Mouse (Mus musculus) neural tube, embryonic 12.5 days (tissue): ENCODE results near the gene Nfib. TPM values are rescaled to one million over a fixed set of nuclear protein-coding genes. Genes with fewer than 3 reads are reported as not detected.
A peak's percentile ranks its signal among the peaks of the same experiment; 100 is the strongest.

Experiments
- ATAC-seq: fragments of 200-750 bp; cut with Nextera tagmentation; 2 replicates; pipeline ENCODE4 v1.8.0; 2017; ENCODE audit warnings: low read depth, mild to moderate bottlenecking, moderate TSS enrichment, moderate library complexity; ENCODE audit not compliant: low FRiP score
- H3K27ac ChIP-seq: fragments of 300-500 bp; sonication (generic); 2 replicates; pipeline ENCODE4 v1.5.1; 2016
- H3K27me3 ChIP-seq: fragments of 300-500 bp; sonication (generic); replicated peaks from 2 replicates; pipeline ENCODE4 v1.6.1; 2016; ENCODE audit warnings: mild to moderate bottlenecking
- H3K36me3 ChIP-seq: fragments of 300-500 bp; sonication (generic); 2 replicates; pipeline ENCODE4 v1.6.1; 2016; ENCODE audit warnings: mild to moderate bottlenecking
- H3K4me1 ChIP-seq: fragments of 300-500 bp; sonication (generic); 2 replicates; pipeline ENCODE4 v1.6.1; 2016
- H3K4me2 ChIP-seq: fragments of 300-500 bp; sonication (generic); replicated peaks from 2 replicates; pipeline ENCODE4 v1.6.1; 2016; ENCODE audit warnings: mild to moderate bottlenecking
- H3K4me3 ChIP-seq: fragments of 300-500 bp; sonication (generic); 2 replicates; pipeline ENCODE4 v1.5.1; 2016
- H3K9ac ChIP-seq: fragments of 300-500 bp; sonication (generic); 2 replicates; pipeline ENCODE4 v1.6.1; 2016; ENCODE audit warnings: mild to moderate bottlenecking
- H3K9me3 ChIP-seq: fragments of 300-500 bp; sonication (generic); 2 replicates; pipeline ENCODE4 v1.6.1; 2016; ENCODE audit warnings: mild to moderate bottlenecking
- WGBS: fragments of 180-500 bp; shearing (Covaris S2); methylation state at CpG from one replicate; pipeline ENCODE4 v1.1.7; 2016; 5-methylcytosine and 5-hydroxymethylcytosine counted together
- polyA plus RNA-seq: library from polyadenylated mRNA; unstranded; fragments of >200 nt; fragmentation: Nextera tagmentation; extraction: Ambion mirVana; gene quantifications from 2 replicates; pipeline ENCODE4 v1.2.1, GENCODE M21; 2016

Gene Nfib
- polyA plus RNA-seq, 1 experiment from 2014 or later = 51.0 TPM

GRCm38 (mm10) chr4:82474334-82474733 lies 231.2 kb downstream of the Nfib start:
- Histone ChIP-seq H3K9ac (no peak overlapping the region), H3K27me3 (no peaks in the 10 kb centered on the region), H3K4me1 (no peaks in the 10 kb centered on the region), H3K4me3 (no peak overlapping the region), H3K36me3 (no peaks in the 10 kb centered on the region), H3K4me2 (no peak overlapping the region), H3K9me3 (no peaks in the 10 kb centered on the region), H3K27ac (no peak overlapping the region)
- 92% methylated on average over 5 of the region's 5 CpGs for WGBS
- ATAC-seq = no peak

- H3K36me3 ChIP-seq = no peaks in the 10 kb centered on the region
- peaks cover 11% of the 10 kb centered on the region for H3K4me1 ChIP-seq
- H3K9me3 ChIP-seq = no peaks in the 10 kb centered on the region
- H3K9ac ChIP-seq = no peak overlapping the region
- H3K4me2 ChIP-seq = no peak overlapping the region
- 89% methylated on average over 3 of the region's 3 CpGs for WGBS
- ATAC-seq = no peak
- H3K27ac ChIP-seq = no peak overlapping the region
- H3K4me3 ChIP-seq = no peak overlapping the region
- H3K27me3 ChIP-seq = no peaks in the 10 kb centered on the region
Observed at GRCm38 (mm10) chr4:82470938-82471320, 234.6 kb downstream of the Nfib start.

DNA sequence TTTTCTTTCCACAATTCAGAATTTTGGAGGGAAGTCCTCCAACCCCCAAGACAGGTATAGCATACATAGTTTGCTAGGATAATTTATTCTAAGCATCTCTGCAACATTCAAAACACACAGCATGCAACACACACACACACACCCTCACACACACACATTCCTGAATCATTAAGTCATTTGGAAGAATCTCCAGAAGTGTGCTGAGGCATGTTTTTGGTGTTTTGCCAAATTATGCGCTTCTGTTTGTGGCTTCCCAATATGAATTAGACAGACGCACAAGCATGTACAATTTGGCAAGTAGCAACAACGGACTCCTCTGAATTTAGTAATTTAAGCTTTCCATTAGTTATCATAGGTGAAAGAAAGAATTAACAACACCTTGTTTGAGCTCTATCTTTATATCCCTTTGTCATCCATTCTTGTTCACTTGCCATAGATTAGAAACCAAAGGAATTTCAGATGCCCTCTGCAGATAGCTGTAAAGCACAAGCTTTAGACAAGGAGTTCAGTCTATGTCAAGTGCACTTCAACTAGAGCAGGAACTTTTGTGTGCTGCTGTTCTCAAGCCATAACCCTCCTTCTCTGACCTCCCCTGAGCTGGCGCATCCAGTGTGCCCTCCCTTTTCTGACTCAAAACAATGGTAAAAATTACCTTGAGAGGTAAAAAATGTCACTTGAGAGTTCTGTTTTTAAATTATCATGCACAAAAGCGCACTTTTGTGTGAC lies 235.2 kb downstream of the Nfib start:
- Histone ChIP-seq H3K27me3 (no peaks in the 10 kb centered on the region), H3K9me3 (no peaks in the 10 kb centered on the region), H3K4me1 (peaks cover 11% of the 10 kb centered on the region), H3K4me2 (no peak overlapping the region), H3K27ac (no peak overlapping the region), H3K9ac (no peak overlapping the region), H3K36me3 (no peaks in the 10 kb centered on the region), H3K4me3 (no peak overlapping the region)
- ATAC-seq = no peak
- WGBS = 93% methylated on average over 5 of the region's 5 CpGs

GRCm38 (mm10) chr4:82468944-82469343 lies 236.6 kb downstream of the Nfib start:
- no peaks in the 10 kb centered on the region for H3K9me3 ChIP-seq
- 85% methylated on average over 3 of the region's 3 CpGs for WGBS
- no peak for ATAC-seq

GRCm38 (mm10) chr4:82466717-82467116 lies 238.8 kb downstream of the Nfib start:
- Histone ChIP-seq H3K27me3 (no peaks in the 10 kb centered on the region), H3K9me3 (no peaks in the 10 kb centered on the region), H3K9ac (no peak overlapping the region), H3K4me1 (peaks cover 27% of the 10 kb centered on the region), H3K4me3 (no peak overlapping the region), H3K4me2 (no peak overlapping the region), H3K27ac (no peak overlapping the region), H3K36me3 (no peaks in the 10 kb centered on the region)
- no peak for ATAC-seq
- 84% methylated on average over 8 of the region's 8 CpGs for WGBS

More at GRCm38 (mm10) chr4:82468944-82469343, 236.6 kb downstream of the Nfib start:
- Histone ChIP-seq H3K27ac (no peak overlapping the region), H3K4me1 (peaks cover 21% of the 10 kb centered on the region), H3K4me2 (no peak overlapping the region), H3K9ac (no peak overlapping the region), H3K4me3 (no peak overlapping the region), H3K27me3 (no peaks in the 10 kb centered on the region), H3K36me3 (no peaks in the 10 kb centered on the region)

GRCm38 (mm10) chr4:82466144-82466543 lies 239.4 kb downstream of the Nfib start:
- peaks cover 27% of the 10 kb centered on the region for H3K4me1 ChIP-seq

DNA sequence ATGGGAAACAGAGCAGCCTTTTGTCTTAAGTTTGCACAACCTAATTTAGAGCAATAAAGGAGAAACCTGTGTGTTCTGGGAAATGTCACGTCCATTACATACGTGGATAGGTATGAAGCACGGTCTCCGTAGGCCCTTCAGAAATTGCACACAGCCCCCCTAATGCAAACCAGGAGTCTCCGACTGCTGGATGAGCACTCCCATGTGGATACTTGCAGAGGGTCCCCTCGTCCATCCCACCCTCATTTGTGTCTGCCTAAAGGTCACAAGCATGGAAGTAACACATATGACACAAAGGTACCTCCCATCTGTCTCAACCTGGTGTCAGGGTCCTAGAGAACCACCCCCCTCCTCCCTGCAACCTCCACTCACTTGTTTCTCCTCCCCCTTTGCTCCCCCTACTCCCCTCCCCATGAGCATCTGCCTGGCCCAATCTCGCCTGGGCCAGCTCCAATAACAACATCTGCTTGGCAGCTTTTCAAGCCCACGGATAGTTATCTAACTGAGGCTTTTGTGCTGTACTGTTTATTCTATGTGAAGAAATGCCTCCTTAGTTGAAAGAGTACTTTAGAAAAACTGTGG lies 241.4 kb downstream of the Nfib start:
- no peaks in the 10 kb centered on the region for H3K36me3 ChIP-seq
- no peaks in the 10 kb centered on the region for H3K9me3 ChIP-seq
- no peak overlapping the region for H3K9ac ChIP-seq
- H3K4me3 ChIP-seq = no peak overlapping the region
- H3K4me2 ChIP-seq = no peak overlapping the region
- H3K27me3 ChIP-seq = no peaks in the 10 kb centered on the region
- 45% methylated on average over 8 of the region's 8 CpGs for WGBS
- 0 out of 2 replicates have a peak, but pooled peaks have one; percentile 38 for ATAC-seq
- H3K27ac ChIP-seq = no peak overlapping the region
- H3K4me1 ChIP-seq = peaks cover 27% of the 10 kb centered on the region

More at GRCm38 (mm10) chr4:82466144-82466543, 239.4 kb downstream of the Nfib start:
- ATAC-seq = no peak
- no peaks in the 10 kb centered on the region for H3K36me3 ChIP-seq
- no peaks in the 10 kb centered on the region for H3K27me3 ChIP-seq
- 74% methylated on average over 6 of the region's 6 CpGs for WGBS
- H3K9me3 ChIP-seq = no peaks in the 10 kb centered on the region
- H3K4me3 ChIP-seq = no peak overlapping the region
- H3K27ac ChIP-seq = no peak overlapping the region
- H3K9ac ChIP-seq = no peak overlapping the region
- no peak overlapping the region for H3K4me2 ChIP-seq

DNA sequence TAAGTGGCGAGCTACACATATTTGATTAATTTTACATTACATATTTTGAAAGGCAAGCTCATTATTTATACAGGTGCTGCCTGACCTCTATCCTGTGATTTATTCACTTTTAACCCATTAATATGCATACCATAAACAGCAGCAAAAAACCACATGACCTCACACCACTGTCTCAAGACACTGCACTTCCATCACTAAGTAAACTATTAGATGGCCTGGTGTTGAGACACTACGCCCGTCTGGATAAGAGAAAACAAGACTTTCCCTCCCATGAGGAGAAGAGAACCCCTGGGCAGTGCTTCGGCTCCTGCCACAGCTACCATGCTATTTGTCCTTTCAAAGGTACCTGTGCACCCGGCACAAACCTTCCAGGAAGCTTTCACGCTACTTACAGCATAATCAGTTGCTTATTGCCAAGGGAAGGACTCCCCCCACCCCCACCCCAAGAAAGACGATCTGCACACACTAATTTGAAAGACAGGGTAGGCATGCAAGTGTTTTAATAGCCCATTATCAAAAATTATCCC lies 242.3 kb downstream of the Nfib start:
- Histone ChIP-seq H3K27ac (no peak overlapping the region), H3K4me2 (peak overlapping the region; percentile 28; the same call in 1 of the 2 replicates), H3K27me3 (no peaks in the 10 kb centered on the region), H3K4me1 (peaks cover 22% of the 10 kb centered on the region), H3K4me3 (no peak overlapping the region), H3K36me3 (no peaks in the 10 kb centered on the region), H3K9ac (no peak overlapping the region), H3K9me3 (no peaks in the 10 kb centered on the region)
- ATAC-seq = peak; percentile 27; the same call in 1 of the 2 replicates
- WGBS = 53% methylated on average over 7 of the region's 7 CpGs

DNA sequence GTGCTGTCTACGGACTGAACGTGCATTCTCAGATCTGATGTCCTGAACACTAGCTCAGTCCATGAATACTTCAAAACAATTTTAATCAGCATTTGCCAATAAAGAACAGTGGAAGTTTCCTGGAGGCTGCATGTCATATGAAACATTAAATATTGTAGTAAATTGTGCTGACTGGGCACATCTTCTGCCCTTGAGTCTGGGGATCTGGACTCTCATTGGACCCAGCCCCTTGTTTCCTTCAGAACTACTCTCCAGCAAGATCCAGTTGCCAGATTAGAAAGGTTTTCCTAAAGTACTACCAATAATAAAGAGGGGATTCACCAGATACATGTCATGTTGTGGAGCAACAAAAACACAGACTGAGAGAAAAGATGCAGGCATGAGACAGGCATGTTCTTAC lies 243.9 kb downstream of the Nfib start:
- Histone ChIP-seq H3K4me3 (no peak overlapping the region), H3K4me1 (peaks cover 16% of the 10 kb centered on the region), H3K4me2 (no peak overlapping the region), H3K9ac (no peak overlapping the region), H3K27me3 (no peaks in the 10 kb centered on the region), H3K36me3 (no peaks in the 10 kb centered on the region), H3K27ac (no peak overlapping the region), H3K9me3 (no peaks in the 10 kb centered on the region)
- WGBS = 99% methylated on average over 2 of the region's 2 CpGs
- ATAC-seq = no peak

DNA sequence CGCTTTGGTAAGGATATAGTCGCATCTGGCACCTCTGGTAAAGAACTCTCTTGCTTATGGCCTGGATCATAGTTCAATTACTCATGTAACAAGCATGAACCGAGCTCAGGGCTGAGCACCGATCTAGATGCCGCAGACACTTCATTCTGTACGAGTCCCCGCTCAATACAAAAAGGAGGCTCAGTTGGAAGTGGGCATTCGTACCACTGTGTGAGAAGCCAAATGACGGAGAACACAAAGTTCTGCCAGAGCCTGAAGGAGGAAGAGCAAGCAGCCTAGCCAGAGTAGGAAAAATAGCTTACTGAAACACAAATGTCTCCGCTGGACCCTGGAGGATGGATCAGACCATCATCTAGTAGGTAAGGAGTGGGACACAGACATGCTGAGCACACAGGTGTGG lies 246.7 kb downstream of the Nfib start:
- no peak overlapping the region for H3K4me3 ChIP-seq
- H3K9ac ChIP-seq = no peak overlapping the region
- H3K9me3 ChIP-seq = no peaks in the 10 kb centered on the region
- no peak overlapping the region for H3K27ac ChIP-seq
- no peaks in the 10 kb centered on the region for H3K36me3 ChIP-seq
- no peak overlapping the region for H3K4me2 ChIP-seq
- WGBS = 95% methylated on average over 10 of the region's 10 CpGs
- ATAC-seq = no peak
- peaks cover 5% of the 10 kb centered on the region for H3K4me1 ChIP-seq
- H3K27me3 ChIP-seq = no peaks in the 10 kb centered on the region

GRCm38 (mm10) chr4:82456908-82457307 lies 248.6 kb downstream of the Nfib start:
- H3K27me3 ChIP-seq = no peaks in the 10 kb centered on the region
- no peak for ATAC-seq
- no peaks in the 10 kb centered on the region for H3K36me3 ChIP-seq
- H3K4me1 ChIP-seq = no peaks in the 10 kb centered on the region
- no peaks in the 10 kb centered on the region for H3K9me3 ChIP-seq
- H3K27ac ChIP-seq = no peak overlapping the region
- WGBS = 87% methylated on average over 5 of the region's 5 CpGs
- H3K4me2 ChIP-seq = no peak overlapping the region
- no peak overlapping the region for H3K4me3 ChIP-seq
- H3K9ac ChIP-seq = no peak overlapping the region

- Histone ChIP-seq H3K4me1 (no peaks in the 10 kb centered on the region), H3K27me3 (no peaks in the 10 kb centered on the region), H3K4me3 (no peak overlapping the region), H3K27ac (no peak overlapping the region), H3K9ac (no peak overlapping the region), H3K36me3 (no peaks in the 10 kb centered on the region), H3K9me3 (no peaks in the 10 kb centered on the region), H3K4me2 (no peak overlapping the region)
- no peak for ATAC-seq
- 70% methylated on average over 3 of the region's 3 CpGs for WGBS
Observed at GRCm38 (mm10) chr4:82456323-82456713, 249.2 kb downstream of the Nfib start.
